Mouse (Mus musculus) 3T3-L1 (cell line): ENCODE measurements at regions not wholly inside any gene's neighbourhood (a gene's known extent, or its start where the extent isn't known, plus 50 kb on each side); places are given as distances from the start of the nearest gene placed in this dataset.

ENCODE experiments used
- DNase-seq: peaks from one replicate; pipeline ENCODE4 v3.0.0-alpha.2; 2015; ENCODE audit warnings: low read depth, low spot score

DNA sequence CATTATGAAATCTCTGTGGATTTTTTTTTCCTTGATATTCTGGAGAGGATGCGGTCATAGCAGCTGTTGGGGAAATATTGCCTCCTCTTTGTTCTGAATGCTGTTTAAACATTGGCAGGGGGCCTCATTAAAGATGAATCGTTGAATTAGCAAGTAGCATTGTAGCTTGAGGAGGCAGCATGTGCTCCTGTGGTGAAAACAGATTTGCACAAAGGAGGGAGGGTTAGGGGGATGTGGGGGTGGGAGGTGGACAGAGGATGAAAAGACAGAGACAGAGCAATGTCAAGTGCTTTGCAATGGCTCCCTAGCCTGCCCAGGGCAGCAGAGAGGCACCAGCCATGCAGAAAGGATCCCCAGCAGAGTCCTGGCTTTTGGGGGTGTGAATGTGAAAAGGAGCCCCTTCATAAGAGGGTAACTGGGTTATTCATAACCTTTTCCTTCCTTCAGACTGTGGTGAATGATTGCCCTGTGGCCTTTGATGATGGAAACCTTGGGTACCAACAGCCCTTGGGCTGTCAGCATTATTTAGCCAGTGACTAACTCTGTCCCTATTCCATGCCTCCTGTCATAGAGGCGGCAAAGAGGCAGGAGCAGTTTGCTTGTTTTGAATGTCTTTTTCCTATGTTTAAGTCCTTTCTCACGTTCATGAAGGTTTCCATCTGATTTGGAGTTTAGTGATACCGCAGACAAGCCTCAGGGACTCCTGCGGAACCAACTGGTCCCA lies 1541.6 kb upstream of the Gulo start:
- DNase-seq, result no peak

DNA sequence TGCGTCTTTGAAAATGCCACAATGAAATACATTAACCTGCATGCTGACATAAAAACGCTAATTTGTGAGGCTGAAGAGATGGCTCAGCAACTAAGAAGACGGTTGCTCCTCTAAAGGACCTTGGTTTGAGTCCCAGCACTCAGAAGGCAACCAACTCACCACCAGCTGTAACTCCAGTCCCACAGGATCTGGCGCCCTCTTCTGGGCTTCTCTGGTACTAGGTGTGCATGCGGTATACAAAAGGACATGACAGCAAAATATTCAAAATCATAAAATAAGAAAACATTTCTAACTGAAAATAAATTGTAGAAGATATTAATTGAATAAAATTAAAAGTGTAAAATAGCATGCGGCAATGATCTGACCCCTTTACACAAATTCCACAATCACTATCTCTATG lies 1539.7 kb upstream of the Gulo start:
- DNase-seq, result no peak

DNA sequence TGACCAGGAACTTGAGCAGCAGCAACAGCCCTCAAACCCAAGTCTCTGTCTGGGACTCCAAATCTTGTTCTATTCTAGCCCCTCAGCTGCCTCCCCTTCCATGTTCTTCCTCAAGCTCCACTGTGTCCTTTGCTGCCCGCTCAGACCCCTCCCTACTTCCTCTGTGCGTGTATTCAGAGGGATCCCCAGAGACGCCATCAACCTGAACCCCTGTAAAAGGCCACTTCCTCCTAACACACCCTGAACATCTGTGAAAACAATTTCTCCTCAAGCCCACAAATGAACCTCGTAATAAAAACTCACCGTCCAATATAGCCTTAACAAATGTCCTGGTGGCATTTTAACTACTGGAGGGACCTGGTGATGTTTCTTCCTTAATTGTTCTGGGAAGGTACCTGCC lies 1536.0 kb upstream of the Gulo start:
- DNase-seq, result no peak

DNA sequence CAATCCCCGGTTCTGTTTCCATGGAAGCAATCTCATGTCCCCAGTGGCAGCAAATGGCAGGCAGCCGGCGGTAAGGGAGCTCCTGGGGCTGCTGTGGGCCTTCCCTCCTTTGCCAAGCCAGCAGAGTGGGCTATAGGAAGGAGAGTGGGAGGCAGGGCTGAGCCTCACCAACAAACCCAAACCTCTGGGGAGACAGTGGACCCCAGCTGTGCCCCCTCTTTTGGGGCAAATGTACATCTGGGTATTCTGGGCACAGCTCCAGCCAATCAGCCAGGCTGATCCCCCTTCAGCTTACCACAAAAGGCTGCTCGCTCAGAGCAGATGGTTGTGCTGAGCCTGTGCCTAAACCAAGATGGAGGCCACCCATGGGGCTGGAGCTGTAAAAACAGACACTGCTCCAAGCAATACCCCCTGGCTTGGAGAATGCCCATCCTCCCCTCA lies 1532.3 kb upstream of the Gulo start:
- no peak for DNase-seq

DNA sequence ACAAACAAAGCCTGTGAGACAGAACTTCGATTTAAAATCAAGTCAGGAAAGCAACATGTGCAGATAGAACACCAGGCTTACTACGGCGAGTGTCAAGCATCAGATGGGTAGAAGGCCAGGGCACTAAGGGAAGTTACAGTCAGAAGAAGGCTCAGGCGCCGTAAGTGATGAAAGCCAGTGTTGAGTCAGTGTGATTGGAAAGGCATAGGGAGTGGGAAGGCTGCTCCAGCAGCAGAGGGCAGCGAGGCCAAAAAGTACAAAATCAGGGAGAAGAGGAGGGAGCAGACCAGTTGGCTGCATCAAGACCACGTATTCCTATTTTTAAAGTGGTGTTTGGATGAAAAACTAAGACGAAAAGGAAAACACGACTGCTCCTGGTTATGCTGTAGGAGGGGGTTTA lies 1529.7 kb upstream of the Gulo start:
- DNase-seq, result no peak

DNA sequence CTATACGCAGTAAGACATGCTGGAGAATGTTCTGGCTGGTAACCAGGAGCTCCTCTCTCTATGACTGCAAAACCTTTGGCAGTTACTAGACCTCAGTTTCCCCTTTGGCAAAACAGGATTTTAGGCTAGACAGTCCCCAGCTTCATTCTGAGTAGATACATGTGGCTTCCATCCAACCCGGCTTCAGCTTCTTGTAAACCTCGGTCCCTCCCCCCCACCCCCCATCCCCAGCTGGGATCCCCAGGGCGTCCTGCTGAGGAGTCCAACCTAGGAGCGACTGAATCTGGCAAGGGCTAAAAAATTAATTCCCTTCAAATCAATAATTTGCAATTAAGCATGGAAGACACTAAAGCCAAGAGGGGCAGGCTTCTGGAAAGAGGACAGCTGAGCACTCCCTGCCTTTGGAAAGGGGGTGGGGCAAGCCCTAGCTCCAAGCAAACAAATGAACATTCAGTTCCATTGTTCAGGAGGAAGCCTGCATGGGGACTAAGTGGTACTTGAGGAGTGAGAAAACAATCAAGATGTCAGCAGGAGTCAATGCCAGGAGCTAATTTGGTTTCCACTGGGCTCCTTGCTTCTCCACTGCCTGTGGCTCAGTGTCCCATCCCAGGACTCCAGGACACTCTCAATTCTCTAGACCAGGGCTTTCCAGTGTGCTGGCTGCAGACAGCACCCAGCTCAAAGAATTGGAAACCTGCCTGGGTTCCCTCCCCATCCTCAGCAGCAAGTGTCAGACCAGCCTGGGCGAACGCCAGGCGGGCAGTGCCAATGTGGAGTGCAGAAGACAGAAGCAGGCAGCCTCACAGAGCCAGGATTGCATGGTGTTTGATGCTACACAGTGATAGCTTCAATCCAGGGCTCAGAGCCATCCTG lies 1528.0 kb upstream of the Gulo start:
- no peak for DNase-seq

DNA sequence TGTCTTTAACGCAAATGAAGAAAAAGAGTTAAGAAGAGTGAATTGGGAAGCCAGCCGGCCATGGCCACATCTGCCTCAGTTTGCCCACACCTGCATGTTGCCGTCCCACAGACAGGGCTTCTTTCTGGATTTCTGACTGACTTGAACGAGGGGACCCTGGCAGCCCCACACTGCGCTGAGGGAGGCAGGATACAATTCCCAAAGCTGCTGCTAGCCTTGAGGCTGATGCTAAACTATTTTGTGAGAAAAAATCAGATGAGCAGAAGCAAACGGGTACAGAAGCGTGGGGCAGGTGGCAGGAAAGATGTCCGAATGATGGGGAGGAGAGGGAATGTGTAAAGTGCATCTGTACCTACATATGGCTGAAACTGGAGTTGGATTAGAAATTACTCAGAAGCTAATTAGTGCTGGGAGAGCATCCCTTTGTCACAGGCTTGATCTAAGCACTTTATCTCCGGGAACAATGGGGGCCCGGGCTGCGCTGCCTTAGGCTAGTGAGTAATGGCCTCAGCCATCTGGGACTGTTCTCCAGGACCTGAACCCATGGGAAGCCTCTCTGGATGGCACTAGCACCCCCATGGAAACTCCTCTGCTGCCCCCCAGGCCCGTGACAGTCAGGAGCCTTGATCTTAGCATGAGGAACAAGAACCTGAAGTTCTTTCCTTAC lies 1497.9 kb upstream of the Gulo start:
- DNase-seq, result no peak

DNA sequence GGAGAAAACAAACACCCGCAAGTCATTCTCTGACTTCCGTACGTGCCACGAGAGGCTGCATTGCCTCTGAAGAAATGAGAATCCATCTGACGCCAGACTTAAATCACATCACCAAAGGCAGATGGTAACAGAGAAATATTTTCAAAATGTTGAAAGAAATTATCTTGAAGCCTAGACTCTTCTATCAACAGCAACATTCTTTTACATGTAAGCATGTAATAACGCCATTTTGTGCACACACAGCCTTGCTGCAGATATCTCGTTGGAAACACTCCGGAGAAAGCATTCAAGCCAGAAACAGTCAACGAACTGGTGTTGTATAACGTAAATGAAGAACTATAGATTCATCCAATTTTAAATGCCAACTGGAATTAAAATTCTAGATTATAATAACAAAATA lies 1483.1 kb upstream of the Gulo start:
- no peak for DNase-seq

DNA sequence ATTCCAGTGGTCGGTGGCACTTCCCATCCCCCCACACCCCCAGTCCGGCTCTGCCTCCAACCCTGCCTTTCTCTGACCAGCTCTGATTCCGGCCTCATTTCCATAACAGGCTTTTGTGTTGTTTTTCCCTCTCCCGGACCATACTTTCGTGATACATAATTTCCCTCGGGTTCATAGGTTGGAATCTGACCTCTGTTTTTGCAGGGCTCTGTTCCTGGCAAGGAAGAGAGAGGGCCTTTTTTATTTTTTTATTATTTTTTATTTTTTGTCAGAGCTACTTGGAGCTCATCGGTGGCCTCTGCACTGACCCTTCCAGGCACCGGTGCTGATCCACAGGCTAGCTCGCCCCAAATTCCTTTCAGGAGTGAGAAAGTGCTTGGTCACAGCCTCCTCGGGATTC lies 1477.7 kb upstream of the Gulo start:
- DNase-seq, result no peak

DNA sequence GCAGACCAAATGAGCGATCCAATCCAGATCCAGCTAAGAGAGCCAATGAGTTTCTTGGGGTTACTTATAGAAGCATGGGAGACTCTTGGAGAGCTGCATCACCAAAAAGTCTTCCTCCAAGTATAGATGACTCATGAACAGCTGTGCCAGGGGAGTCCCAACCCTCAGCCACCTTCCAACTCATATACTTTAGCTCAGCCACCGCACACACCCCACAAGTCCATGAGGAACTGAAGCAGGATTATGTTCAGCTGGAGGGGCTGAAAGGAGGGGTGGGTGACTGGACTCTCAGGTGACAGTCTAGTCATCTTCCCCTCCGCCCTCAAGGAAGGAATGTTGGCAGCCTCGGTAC lies 1476.4 kb upstream of the Gulo start:
- DNase-seq, result peak; percentile 60

DNA sequence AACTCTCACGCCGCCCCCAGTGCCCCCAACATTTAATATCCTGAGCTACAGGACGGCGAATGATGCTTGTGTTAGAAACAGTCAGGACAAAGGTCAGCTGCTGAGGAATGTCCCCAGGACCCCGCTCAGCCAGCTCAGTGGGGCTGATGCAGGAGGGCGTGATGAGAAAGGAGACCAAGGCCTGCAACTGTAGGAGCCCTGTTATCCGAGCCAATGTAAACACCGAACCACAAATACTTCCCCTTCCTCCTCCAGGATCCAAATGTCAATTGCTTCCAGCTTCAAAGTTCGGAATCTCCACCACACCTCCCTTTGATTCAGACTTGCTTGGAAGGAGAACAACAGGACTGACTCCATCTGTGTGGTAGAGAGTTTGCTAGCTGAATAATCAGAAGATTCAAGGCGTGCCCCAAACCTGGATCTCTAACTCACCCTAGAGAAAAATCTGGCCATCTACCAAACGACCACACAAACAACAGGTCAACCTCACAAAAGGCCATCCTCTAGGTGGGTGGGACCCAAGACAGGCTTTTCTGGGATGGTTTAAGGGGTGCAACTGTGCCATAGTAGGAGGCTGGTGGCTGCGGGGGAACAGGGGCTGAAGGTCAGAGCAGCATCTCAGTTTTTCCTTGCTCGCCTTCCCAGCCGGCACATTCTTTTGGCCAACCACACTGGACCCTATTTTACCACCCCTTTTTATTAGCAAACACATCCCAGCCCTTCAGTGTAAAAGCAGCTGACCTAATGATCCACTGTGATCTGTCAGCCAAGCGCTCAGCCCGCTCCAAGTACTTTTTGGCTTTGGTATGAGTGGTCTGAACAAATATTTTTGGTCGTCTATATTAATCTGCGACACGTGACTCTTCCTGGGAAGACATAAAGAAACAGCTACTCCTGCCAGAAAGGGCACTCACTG lies 1475.8 kb upstream of the Gulo start:
- DNase-seq, result peak; percentile 35
